Mouse (Mus musculus) kidney, postnatal 14 days (tissue): Measurements from ENCODE around the gene Gsc2.

Experiments used
- DNase-seq: peaks from one replicate; pipeline ENCODE4 v3.0.0; 2022; ENCODE audit warnings: mixed read lengths

Gsc2 gene

DNA sequence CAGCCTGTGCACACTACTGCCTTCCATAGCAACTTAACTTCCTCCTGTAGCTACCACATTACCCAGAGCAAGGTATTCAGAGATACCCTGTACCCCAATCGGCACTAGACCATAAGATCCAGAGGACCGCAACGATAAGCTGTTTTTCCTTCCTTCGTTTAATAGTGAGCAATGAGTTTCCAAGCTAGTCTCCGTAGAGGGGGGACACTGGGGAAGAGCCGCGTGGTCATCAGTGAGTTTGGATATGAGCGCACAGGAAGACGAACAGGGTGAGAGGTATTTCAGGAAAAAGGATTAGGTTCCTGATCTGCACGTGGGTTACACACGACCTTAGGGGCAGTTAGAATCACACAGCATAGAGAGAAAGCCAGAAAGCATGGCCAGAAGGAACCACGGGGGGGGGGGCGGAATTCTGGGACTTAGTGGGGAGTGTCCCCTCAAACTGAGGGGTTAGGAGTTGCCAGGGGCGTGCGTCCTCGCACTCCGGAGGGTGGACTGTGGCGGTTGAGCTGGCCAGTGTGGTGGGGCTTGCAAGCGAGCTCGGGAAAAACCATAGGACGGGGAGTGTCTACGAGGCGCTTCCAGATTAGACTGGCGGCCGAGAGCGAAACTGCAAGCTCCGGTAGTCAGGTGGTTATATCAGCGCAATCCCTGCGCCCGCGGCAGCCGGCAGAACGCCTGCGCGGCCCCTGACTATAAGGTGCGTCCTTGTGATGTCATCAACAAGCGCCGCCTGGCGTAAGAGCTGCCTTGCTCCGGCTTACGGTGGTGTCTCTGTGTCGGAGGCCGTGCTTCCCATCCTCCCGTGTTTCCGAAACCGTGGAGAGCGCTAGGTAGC, 6.7 kb upstream of the Gsc2 start:
- DNase-seq: peak; percentile 97

DNA sequence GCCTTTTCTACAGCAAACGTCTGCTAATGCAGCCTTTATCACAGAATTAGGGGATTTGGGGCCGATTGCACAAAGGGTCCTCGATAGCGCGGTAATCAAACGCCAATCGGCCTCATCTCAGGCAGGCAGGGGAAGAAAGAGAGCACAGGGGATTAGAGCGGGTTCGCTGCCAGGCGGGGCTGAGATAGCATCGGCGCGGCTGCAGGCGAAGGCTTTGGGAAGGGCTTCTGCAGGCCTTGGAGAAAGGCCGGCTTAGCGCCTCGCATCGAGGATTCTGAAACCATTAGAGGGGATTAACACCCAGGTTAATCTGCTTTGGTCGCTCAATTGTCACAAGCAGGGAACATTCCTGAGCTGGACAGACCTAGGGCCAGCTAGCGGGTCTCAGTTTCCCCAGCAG, 5.7 kb upstream of the Gsc2 start:
- no peak for DNase-seq

- peak; percentile 95 for DNase-seq
Observed at GRCm38 (mm10) chr16:17911052-17911595, 3.7 kb downstream of the Gsc2 start, which contains the start of gene Ess2. Ess2 (minus strand) TSS chr16:17911348.

DNA sequence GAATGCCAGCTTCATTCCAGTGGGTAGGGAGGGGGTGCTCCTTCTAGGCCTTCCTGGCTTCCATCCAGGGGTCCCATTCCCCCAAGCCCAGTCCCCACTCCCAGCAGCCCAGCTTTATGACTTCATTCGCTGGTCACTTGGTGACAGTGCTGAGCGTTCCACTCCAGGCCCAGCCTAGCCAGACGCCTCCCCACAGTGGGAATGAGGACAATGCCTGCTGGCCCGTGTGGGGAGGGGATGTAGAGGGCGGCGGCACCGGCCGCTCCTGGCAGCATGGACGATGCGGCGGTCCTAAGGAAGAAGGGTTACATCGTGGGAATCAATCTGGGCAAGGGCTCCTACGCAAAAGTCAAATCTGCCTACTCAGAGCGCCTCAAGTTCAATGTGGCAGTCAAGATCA, 16.4 kb downstream of the Gsc2 start, which contains the start of the genes Dgcr2 and Tssk2:
Dgcr2 (minus strand) TSS at position 101 of the 400 bp plus-strand sequence.
Tssk2 (plus strand) TSS at position 176 of the 400 bp plus-strand sequence.
- DNase-seq: no peak

DNA sequence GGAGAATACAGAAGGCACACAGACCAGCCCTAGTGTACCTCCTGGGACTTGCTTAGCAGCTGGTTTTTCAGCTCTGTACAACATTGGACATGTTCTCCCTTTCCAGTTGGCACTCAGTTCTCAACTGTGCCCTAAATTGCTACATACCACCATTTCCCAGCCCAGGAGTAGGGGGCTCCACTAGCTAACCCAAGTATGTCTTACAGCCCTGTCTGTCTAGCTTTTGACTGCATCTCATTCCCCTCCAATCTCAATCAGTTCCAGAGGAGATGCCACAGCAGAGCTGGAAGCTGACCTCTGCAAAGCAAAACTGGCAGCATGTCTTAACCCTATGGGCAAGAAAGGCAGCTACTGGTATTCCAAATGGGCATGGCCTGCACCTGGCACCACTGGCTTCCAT, 18.8 kb downstream of the Gsc2 start:
- DNase-seq: no peak

- no peak for DNase-seq
Observed at GRCm38 (mm10) chr16:17893923-17894322, 20.9 kb downstream of the Gsc2 start, which contains the start of gene Tssk1. Tssk1 (plus strand) TSS chr16:17894223.

DNA sequence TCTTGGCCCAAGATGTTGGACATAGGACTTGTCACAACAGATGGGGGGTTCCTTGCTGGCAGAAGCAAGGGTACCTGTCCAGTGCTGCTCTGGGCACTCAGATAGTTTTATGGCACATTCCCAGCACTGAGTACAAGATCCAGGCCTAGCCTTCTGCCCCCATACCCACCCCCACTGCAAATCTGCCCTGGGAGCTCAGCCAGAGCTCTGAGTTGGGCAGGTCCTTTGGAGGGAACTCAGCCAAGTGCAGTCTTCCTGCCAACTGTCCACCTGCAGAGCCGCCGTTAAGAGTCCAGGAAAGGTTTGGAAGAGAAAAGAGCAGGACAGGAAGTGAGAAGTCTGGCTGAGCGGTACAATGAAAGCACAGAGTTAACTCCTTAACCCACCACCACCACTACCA, 22.3 kb downstream of the Gsc2 start:
- peak; percentile 86 for DNase-seq

DNA sequence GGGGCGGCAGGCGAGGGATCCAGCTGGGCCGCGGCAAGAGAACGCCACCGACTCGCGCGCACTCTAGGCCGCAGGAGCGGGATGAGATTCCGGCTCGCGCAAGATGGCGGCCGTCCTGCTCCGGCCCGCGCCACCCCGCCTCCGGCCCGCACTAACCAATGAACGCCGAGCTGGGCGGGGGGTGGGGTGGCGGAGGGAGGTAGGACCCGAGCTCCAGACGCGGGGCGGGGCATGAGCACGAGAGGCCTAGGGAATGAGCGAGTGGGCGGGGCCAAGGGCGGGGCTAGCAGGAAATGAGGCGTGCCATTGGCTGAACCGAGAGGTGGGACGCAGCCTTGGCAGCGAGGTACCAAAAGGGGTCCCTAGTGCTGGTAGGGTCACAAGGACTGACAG, 23.3 kb downstream of the Gsc2 start, which contains the start of gene Gm20518:
Gm20518 (minus strand) TSS at position 105 of the 393 bp plus-strand sequence.
- peak; percentile 99 for DNase-seq

GRCm38 (mm10) chr16:17890917-17891566, 23.8 kb downstream of the Gsc2 start:
- DNase-seq: peak; percentile 89

GRCm38 (mm10) chr16:17890342-17890727, 24.5 kb downstream of the Gsc2 start:
- no peak for DNase-seq

DNA sequence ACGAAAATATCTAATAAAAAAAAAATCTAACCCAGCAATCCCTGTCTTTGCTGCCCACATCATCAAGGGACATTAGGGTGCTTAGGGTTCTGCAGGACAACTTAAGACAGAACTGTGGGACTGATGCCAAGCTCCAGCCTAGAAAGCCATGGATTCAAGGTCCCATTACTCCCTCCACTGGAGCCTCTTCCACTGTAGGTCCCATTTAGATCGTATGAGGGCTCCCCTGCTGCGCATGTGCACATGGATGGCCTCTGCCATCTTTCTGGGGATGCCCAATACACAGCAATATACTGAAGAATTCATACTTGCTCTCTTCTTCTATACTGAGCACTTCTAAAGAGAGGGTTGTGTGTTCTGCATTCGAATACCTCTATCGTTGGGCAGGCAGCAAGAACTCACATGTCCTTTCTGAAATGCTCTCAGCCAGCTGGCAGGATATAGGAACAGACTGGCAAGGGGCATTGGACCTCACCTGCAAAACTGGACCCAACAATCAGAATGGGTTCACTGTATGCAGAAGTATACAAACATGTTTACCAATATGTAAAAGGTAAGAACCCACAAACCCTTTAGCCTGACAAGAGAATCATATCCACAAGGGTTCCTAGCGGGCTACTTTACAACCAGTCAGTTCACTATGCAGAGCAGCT, 25.0 kb downstream of the Gsc2 start:
- DNase-seq: no peak

GRCm38 (mm10) chr16:17884116-17884515, 30.7 kb downstream of the Gsc2 start:
- no peak for DNase-seq

- DNase-seq: no peak
Observed at GRCm38 (mm10) chr16:17882196-17882595, 32.7 kb downstream of the Gsc2 start.

DNA sequence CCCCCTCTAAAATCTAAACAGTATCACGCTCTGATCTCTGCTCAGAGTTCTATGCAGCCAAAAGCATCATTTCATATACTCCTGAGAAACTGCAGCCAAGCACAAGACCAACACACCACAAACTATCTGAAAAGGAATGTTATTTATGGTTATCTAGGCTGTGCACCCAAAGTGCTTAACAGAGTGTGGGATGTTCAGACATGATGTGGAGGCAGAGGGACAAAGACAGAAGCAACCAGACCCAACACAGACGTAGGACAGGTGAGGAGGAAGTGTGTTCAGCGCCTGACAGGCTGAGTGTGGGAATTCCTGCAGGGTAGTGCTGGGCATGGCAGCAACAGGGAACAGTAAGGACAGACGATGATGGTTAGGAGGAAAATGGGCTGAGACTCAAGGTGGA, 35.3 kb downstream of the Gsc2 start:
- DNase-seq: no peak

GRCm38 (mm10) chr16:17876096-17876495, 38.8 kb downstream of the Gsc2 start:
- no peak for DNase-seq

DNA sequence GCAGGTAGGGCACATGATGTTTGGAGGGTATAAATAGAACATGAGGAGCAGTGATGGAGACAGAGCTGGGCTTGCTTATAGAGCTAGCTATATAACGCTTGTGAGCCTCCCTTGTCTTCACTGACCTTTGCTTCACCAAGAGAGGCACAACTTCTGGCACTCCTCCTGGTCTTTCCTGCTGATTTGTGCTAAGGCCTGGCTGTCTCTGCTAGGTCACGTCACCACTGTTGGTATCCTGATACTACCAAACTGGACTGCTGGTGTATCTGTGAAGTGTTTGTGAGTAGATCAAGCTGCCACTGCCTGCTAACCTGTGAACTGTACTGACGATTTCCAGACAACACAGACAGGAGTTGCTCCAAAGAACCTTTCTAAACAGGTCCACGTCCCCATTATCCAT, 39.7 kb downstream of the Gsc2 start:
- no peak for DNase-seq

- DNase-seq: no peak
Observed at GRCm38 (mm10) chr16:17872995-17873394, 41.9 kb downstream of the Gsc2 start.

DNA sequence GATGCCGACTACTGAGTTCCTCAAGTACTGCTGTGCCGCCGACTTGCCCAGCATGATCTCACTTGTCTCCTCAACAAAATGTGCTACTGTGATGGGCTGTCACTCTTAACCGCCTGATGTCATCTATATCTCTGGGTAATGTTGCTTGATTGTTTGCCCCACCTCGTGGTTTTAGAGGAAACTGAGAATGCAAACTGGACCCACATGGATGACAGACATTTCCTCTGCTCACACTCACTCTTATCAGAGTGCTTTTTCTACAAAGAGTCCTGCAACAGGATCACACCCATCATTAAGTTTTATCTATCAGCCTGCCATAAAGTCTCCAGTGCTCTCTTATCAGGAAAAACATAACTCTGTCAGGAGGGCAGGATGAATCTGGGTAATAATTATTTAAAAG, 43.6 kb downstream of the Gsc2 start:
- no peak for DNase-seq

GRCm38 (mm10) chr16:17865770-17866169, 49.1 kb downstream of the Gsc2 start:
- DNase-seq: peak; percentile 43

DNA sequence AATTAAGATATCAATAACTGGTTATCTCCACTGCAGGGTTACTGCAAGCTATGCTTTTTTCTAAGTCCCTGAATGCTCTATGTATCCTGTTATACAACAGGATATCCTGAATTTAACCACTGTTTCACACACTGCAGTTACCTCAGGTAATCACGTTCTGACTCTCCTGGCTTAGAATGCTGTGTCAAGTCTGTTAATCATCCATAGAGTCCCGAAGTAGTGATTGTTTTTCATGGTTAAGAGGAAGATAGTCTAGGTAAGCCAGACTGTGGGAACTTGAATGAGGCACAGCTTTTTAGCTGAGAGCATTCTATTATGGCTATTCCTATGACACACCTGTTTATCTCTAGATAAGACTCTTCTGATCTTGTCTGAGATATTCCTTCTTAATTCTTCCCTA, 49.6 kb downstream of the Gsc2 start:
- no peak for DNase-seq
